21 mouse cellular contexts compared by ENCODE assay signal in the genomic region with DNA sequence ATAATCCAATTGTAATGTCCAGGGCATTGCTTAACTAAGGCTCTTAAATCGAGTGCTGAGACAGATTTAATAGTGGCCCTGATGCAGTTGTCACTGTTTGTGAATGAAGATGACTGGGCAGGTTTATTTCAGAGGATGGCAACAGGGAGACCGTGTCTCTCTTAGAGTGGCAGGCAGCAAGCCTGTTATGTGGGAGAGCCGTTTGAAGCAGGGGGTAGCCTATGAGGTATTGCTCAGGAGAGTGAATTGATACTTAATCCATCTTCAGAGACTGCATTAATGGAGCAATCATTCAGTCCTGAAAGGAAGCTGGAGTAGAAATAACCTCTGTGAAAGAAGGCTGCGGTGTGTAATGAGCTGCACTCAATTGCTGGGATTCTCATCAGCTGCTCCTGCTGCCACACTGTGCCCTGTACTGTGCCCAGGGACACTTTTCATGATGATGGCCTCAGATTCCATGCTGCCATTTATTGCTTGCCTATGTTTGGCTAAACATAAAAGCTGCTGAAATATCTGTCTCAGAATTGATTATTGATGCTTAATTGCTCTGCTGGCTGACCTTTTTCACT.
A peak's percentile ranks its signal among the peaks of the same experiment; 100 is the strongest.
DNase-seq lines count a peak whose midpoint lies in the region; ATAC-seq and TF ChIP-seq lines count a peak whose summit lies in the region.
"Had no signal": no experiment of that assay in that cellular context is flagged by ENCODE, and none has a peak within 500 bp of the region (broad histone marks: within the 10 kb centered on the region; RNA-seq: fewer than 3 reads in every experiment).

No protein-coding gene starts in this region.

- no peak overlapping the region for H3K4me3 ChIP-seq in midbrain, embryonic 12.5 days
- no peak overlapping the region for H3K4me3 ChIP-seq in midbrain, embryonic 15.5 days
- H3K4me3 ChIP-seq in hindbrain, embryonic 12.5 days: no peak overlapping the region
- H3K4me3 ChIP-seq in hindbrain, postnatal 0 days (ENCODE audit: low read length): no peak overlapping the region
- H3K4me3 ChIP-seq in heart, adult 2 months: no peak overlapping the region
- H3K4me3 ChIP-seq: heart, embryonic 13.5 days had no signal

- TF ChIP-seq POLR2A in heart, adult 2 months (IDR thresholded peaks at IDR 0.05; ENCODE audit: insufficient read depth, low read depth, low read length): no peak

- no peak for TF ChIP-seq CTCF in hindbrain, postnatal 0 days (IDR thresholded peaks at IDR 0.05; ENCODE audit: low read depth)
- no peak for TF ChIP-seq CTCF in heart, adult 2 months (IDR thresholded peaks at IDR 0.05)

- intact Hi-C loops in heart, adult 2 months (cut with DNase I): no loop called here

- no peaks in the 10 kb centered on the region for H3K79me2 ChIP-seq in heart, adult 2 months (replicated peaks; ENCODE audit: control insufficient read depth, insufficient read depth, low read length)

- H3K36me3 ChIP-seq in midbrain, embryonic 12.5 days: no peaks in the 10 kb centered on the region
- no peaks in the 10 kb centered on the region for H3K36me3 ChIP-seq in midbrain, embryonic 15.5 days (replicated peaks)
- H3K36me3 ChIP-seq in hindbrain, embryonic 12.5 days: no peaks in the 10 kb centered on the region
- H3K36me3 ChIP-seq in hindbrain, postnatal 0 days (ENCODE audit: insufficient read depth, low read length): no peaks in the 10 kb centered on the region
- no peaks in the 10 kb centered on the region for H3K36me3 ChIP-seq in heart, adult 2 months (ENCODE audit: control insufficient read depth, insufficient read depth, low read length)
- H3K36me3 ChIP-seq: heart, embryonic 13.5 days had no signal

- H3K4me2 ChIP-seq in midbrain, embryonic 12.5 days (replicated peaks): no peak overlapping the region
- no peak overlapping the region for H3K4me2 ChIP-seq in midbrain, embryonic 15.5 days
- no peak overlapping the region for H3K4me2 ChIP-seq in hindbrain, embryonic 12.5 days (replicated peaks)
- no peak overlapping the region for H3K4me2 ChIP-seq in hindbrain, postnatal 0 days (ENCODE audit: low read depth, low read length)
- H3K4me2 ChIP-seq: heart, embryonic 13.5 days had no signal

- 26% methylated on average over 4 of the region's 4 CpGs for WGBS in midbrain, embryonic 12.5 days
- 24% methylated on average over 4 of the region's 4 CpGs for WGBS in midbrain, embryonic 15.5 days
- WGBS in hindbrain, embryonic 12.5 days: 43% methylated on average over 4 of the region's 4 CpGs
- WGBS in hindbrain, postnatal 0 days: 41% methylated on average over 4 of the region's 4 CpGs
- 79% methylated on average over 4 of the region's 4 CpGs for WGBS in heart, adult 2 months

- 0 out of 2 replicates have a peak, but pooled peaks have one; percentile 25 for ATAC-seq in midbrain, embryonic 12.5 days (ENCODE audit: low FRiP score, low read depth)
- ATAC-seq in midbrain, embryonic 15.5 days (replicated peaks): no peak
- peak; percentile 69 for ATAC-seq in hindbrain, embryonic 12.5 days (ENCODE audit: low FRiP score)
- peak; percentile 41 for ATAC-seq in hindbrain, postnatal 0 days
- ATAC-seq: inflammation-experienced regulatory T-cells, adult 6 months had no signal

- no peak overlapping the region for H3K27ac ChIP-seq in midbrain, embryonic 12.5 days (replicated peaks)
- H3K27ac ChIP-seq in midbrain, embryonic 15.5 days: no peak overlapping the region
- H3K27ac ChIP-seq in hindbrain, embryonic 12.5 days: no peak overlapping the region; the same call in 1 of the 2 replicates
- no peak overlapping the region for H3K27ac ChIP-seq in hindbrain, postnatal 0 days
- no peak overlapping the region for H3K27ac ChIP-seq in heart, adult 2 months
- H3K27ac ChIP-seq: heart, embryonic 13.5 days had no signal

- DNase-seq in hindbrain, postnatal 0 days (ENCODE audit: low spot score): no peak
- DNase-seq in retina, embryonic 14.5 days (ENCODE audit: low spot score): peak; percentile 25
- DNase-seq in urinary bladder, postnatal 25 days (ENCODE audit: low spot score): no peak
- DNase-seq in kidney, adult 18-20 months: no peak
- DNase-seq in heart, adult 2 months: no peak
- DNase-seq: adrenal gland, postnatal 10 days; cerebellum, adult 8-10 months; cerebellum, postnatal 36 days; embryo, embryonic 11 days; gastrocnemius, postnatal 14 days; heart, adult 11 months; heart, postnatal 14 days; kidney, adult 8-10 months; kidney, postnatal 10 days; right cerebral cortex, postnatal 14 days; spleen, adult 18-20 months had no signal

- no peaks in the 10 kb centered on the region for H3K9me3 ChIP-seq in midbrain, embryonic 12.5 days
- no peaks in the 10 kb centered on the region for H3K9me3 ChIP-seq in midbrain, embryonic 15.5 days
- H3K9me3 ChIP-seq in hindbrain, embryonic 12.5 days (replicated peaks): no peaks in the 10 kb centered on the region
- H3K9me3 ChIP-seq in hindbrain, postnatal 0 days (ENCODE audit: low read length): no peaks in the 10 kb centered on the region
- H3K9me3 ChIP-seq: heart, embryonic 13.5 days had no signal

- peaks cover 32% of the 10 kb centered on the region for H3K4me1 ChIP-seq in midbrain, embryonic 12.5 days
- peaks cover 11% of the 10 kb centered on the region for H3K4me1 ChIP-seq in midbrain, embryonic 15.5 days
- peaks cover 22% of the 10 kb centered on the region for H3K4me1 ChIP-seq in hindbrain, embryonic 12.5 days
- peaks cover 4% of the 10 kb centered on the region; the same call in 1 of the 2 replicates for H3K4me1 ChIP-seq in hindbrain, postnatal 0 days (ENCODE audit: insufficient read depth, low read length)
- no peaks in the 10 kb centered on the region for H3K4me1 ChIP-seq in heart, adult 2 months (ENCODE audit: control insufficient read depth, insufficient read depth, low read length)

- no peak overlapping the region for H3K9ac ChIP-seq in midbrain, embryonic 12.5 days (replicated peaks)
- no peak overlapping the region for H3K9ac ChIP-seq in midbrain, embryonic 15.5 days
- no peak overlapping the region for H3K9ac ChIP-seq in hindbrain, embryonic 12.5 days
- H3K9ac ChIP-seq in hindbrain, postnatal 0 days (replicated peaks; ENCODE audit: low read length): no peak overlapping the region
- no peak overlapping the region for H3K9ac ChIP-seq in heart, adult 2 months (ENCODE audit: low read depth, low read length)
- H3K9ac ChIP-seq: heart, embryonic 13.5 days had no signal

- no peaks in the 10 kb centered on the region for H3K27me3 ChIP-seq in midbrain, embryonic 12.5 days
- no peaks in the 10 kb centered on the region for H3K27me3 ChIP-seq in midbrain, embryonic 15.5 days (replicated peaks)
- no peaks in the 10 kb centered on the region for H3K27me3 ChIP-seq in hindbrain, embryonic 12.5 days
- no peaks in the 10 kb centered on the region for H3K27me3 ChIP-seq in hindbrain, postnatal 0 days (ENCODE audit: insufficient read depth, low read length)
- no peaks in the 10 kb centered on the region for H3K27me3 ChIP-seq in heart, adult 2 months (ENCODE audit: control insufficient read depth, insufficient read depth, low read length)
- H3K27me3 ChIP-seq: heart, embryonic 13.5 days had no signal

- TF ChIP-seq EP300 in heart, adult 2 months (IDR thresholded peaks at IDR 0.05; ENCODE audit: insufficient read depth, low read depth, low read length): no peak
